Mouse (Mus musculus): ENCODE results near the gene Ncoa3.

- TF ChIP-seq CTCF (IDR thresholded peaks at IDR 0.05; ENCODE audit: control insufficient read depth, insufficient read depth, insufficient replicate concordance, low read depth, low read length) (no peak), POLR2A (IDR thresholded peaks at IDR 0.05; ENCODE audit: control insufficient read depth, low read depth, low read length) (no peak)
Observed at GRCm38 (mm10) chr2:166112986-166113385, 120.5 kb downstream of the Ncoa3 start.
